Mouse (Mus musculus) telencephalon, adult 2 months (tissue): ENCODE data around the gene Supt5.
A peak's percentile ranks its signal among the peaks of the same experiment; 100 is the strongest.

Experiments
- DNase-seq: peaks from one replicate; pipeline ENCODE4 v3.0.0-alpha.2; 2011; ENCODE audit warnings: low read depth, low spot score

Supt5 gene

DNA sequence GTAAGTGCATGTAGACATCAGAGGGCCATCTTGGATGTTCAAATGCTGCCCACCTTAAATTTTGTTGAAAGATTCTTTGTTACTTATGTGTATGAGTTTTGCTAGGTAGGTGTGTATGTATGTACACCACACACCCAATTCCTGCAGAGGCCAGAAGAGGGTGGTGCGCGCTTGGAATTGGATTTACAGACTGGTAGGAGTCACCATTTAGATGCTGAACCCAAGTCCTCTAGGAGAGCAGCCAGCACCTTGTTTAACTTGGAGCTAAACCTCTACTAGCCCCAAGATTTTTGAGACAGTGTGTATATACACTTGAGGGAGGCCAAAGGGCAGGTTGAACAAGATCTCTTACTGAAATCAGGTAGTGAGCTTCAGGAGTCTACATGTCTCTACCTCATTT, 14.7 kb upstream of the Supt5 start:
- no peak for DNase-seq

DNA sequence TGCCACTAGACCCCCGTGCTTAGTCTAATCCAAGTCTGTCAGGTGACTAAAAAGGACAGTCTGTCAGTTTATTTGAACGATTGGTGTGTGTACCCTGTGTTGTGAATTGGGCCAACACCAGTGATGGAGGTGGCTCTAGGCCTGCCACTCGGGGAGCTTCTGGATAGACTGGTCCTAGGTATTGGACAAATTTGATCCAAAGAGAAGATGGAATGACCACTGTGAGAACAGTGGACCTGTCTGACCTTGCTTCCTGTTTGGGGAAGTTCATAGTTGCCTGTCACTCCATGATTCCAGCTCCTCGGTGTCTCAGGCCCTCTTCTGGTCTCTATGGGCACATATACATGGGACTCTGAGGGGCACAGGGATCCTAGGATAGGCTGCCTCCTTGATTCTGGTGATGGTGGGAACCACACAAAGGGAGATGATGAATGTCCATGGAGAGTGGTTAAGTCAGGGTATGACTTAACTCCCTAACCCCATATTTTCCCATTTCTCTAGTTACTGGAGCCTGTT, 13.2 kb upstream of the Supt5 start:
- no peak for DNase-seq

DNA sequence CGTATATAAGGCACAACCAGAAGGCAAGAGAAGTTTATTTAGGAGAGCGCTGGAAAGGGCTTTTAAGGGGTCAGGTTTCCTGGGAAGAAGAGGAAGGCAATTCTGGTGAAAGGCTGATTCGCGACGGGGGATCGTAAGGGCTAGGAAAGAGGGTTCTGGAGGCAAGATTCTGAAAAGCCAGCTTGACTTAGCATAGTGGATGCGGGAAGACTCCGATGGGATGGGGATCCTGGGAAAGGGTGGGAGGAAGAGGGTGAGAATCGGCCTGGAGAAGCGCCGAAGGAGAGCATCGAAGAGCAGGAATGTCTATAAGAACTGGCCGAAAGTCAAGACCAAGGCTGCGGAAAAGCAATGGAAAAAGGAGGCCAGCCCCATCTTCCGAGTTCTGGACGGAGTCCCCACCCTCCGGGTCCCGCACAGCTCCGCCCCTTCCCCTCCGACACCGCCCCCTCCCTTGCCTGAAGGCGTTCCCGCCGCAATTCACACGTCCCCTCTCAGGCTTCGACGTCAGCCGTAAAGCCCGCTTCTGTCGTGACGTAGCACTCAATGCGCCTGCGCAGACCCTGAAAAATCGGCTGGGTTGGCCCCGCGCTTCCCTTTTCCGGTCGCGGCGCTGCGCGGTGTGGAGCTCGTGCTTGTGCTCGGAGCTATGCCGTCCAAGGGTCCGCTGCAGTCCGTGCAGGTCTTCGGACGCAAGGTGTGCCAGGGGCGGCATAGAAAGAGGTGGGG, 11.8 kb upstream of the Supt5 start, which contains the start of gene Rps16:
Gene Rps16 (plus strand): TSS at position 498 of the 729 bp plus-strand sequence.
- DNase-seq: peak; percentile 96

DNA sequence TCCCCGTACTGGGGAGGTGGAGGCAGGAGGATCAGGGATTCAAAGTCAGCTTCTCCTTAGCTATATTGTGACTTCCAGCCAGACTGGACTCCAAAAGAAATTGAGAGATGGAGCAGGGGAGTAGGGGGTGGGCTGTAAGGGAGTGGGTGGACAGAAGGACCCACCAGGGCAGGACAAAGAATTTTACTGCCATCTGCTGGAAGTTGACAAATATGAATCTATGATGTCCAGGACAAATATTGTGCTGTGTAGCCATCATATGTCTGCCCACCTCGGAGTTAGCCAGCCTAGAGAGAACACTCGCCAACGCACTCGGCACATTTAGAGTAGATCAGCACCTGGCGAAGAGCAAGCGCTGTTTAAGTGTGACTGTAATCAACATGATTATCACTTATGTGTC, 10.1 kb upstream of the Supt5 start:
- no peak for DNase-seq

DNA sequence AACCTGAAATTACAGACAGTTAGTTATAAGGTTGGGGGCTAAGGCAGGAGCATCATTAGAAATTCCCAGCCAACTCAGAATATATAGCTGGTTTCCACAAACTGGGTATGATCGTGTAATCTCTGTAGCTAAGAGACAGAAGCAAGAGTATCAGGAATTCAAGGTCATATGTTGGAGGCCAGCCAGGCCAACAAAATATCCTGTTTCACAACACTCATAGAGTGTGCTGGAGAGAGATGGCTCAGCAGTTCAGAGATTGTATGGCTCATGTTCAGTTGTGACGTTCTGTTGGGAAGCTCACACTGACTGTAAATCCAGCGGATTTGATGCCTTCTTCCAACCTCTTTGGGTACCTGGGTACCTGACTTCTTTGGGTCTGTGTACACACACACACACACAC, 9.2 kb upstream of the Supt5 start:
- no peak for DNase-seq

DNA sequence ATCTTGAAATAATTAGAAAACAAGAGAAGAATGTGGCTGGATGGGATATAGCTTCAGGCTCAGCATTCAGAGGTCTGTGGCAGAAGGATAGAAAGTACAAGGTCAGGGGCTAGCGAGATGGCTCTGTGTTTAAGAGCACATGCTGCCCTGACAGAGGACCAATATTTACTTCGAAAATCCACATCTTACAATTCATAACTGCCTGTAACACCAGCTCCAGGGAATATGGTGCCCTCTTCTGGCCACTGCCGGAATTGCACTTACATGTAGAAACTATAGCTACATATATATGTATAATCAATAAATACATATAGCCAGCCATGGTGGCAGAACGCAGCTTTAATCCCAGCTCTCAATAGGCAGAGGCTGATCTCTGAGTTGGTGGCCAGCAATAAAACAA, 6.1 kb upstream of the Supt5 start:
- peak; percentile 28 for DNase-seq

DNA sequence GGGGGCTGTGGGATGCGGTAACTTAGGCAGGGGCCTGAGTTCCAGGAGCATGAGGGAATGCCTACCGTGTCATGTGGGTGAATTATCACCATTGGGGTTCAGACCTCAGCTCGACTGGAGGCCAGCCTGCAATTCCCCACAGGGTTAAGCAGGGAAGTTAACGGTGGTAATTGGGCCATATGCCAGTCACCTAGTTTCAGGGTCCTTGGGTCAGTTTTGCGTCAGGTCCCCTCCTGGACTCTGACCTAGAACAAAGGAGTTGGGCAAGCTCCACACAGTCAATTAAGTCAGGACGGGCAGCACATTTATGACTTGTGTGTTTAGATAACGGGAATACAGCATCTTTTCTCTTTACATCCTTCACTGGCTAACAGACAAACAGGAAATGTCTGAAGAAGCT, 2.8 kb upstream of the Supt5 start:
- no peak for DNase-seq

DNA sequence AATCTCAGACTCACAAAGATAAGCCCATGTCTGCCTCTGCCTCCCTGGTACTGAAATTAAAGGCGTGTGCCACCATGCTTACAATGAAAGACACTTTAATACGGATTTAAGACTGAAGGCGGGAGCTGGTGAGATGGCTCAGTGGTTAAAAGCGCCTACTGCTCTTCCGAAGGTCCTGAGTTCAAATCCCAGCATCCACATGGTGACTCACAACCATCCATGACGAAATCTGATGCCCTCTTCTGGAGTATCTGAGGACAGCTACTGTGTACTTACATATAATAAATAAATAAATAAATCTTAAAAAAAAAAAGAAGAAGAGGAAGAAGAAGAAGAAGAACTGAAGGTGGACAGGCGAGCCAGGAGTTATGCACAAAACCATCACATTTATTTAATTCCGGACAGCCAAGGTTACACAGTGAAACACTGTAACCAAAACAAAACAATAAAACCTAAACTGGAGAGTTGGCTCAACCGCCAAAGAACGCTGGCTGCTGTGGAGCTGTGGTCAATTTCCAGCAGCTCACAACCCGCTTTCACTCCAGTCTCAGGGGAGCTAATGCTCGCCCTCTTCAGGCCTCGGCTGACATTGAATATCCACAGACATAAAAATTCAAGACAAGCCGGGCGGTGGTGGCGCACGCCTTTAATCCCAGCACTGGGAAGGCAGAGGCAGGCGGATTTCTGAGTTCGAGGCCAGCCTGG, 819 bp upstream of the Supt5 start:
- no peak for DNase-seq

DNA sequence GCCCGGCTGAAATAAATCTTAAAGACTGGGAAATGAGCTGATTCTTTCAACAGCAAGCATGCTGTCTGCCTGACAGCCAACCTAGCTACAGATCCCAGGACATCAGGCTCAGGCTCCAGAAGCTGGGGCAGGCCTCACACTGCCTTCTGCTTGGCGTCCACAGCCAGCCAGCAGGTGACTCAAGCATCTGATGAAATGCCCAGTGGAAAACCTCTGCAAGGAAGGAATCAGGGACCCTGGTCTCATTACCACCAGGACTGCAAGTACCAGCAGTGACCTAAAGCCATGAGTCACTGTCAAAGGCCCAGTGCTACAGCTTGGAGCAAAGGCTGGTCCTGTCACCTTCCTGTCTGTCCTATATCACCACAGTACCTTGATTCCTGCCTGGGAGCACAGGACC, 3.1 kb downstream of the Supt5 start:
- no peak for DNase-seq

DNA sequence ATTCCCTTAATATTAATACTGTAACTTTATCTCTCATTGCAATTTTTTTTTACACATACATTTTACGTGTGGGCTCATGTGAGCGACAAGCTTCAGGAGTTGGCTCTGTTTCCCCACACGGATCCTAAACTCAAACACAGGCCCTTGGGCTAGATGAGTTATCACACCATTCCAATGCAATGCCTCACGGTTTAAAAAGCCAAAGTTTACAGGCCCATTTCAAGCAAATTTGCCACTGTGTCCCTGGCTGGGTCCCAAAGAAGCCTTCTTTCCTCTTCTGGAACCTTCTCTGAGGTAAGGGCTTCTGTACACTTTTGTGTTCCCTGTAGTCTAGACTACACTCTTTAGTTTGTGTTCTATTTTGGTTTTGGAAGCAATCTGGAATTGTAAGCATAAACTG, 4.0 kb downstream of the Supt5 start:
- no peak for DNase-seq

DNA sequence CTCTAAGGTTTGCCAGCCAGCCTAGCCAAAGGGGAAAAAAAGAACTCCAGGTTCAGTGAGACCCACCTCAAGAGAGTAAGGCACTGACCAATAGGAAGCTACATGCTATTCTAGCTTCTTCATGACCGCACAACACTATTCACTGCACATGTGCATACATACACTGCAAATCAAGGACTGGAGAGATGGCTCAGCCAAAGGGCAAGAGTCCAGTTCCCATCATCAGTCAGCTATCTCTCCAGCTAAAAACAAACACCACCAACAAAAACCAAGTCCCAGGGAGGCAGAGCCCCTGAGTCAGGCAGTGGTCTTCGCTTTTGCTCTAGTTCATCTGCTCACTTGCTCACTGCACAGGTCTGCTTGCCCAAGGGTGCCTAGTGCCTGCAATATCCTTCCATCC, 10.3 kb downstream of the Supt5 start:
- no peak for DNase-seq

DNA sequence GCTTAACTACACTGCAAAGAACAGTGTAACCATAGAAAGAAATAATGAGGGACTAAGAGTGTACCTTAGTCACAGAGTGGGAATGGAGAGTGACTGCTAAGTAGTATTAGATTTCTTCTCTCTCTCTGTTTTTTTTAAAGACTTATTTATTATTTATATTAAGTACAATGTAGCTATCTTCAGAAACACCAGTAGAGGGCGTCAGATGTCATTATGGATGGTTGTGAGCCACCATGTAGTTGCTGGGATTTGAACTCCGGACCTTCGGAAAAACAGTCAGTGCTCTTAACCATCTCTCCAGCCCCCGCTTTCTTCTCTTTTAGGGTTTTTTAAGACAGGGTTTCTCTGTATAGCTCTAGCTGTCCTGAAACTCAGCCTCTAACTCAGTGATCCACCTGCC, 12.1 kb downstream of the Supt5 start:
- no peak for DNase-seq

DNA sequence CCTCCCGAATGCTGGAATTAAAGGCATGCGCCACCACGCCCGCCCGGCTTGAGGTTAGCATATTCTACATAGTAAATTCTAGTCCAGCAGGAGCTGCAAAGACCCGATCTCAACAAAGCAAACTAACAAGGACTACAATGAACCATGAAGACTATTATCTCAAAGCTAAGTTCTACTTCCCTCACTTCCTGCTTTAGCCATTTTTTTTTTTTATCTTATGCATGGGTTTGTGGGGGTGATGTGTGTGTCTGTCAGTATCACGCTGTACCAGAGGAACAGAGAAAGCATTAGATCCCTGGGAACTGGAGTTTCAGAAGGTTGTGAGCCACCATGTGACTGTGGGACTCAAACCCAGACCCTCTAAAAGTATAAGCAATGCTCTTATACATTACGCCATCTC, 13.3 kb downstream of the Supt5 start:
- no peak for DNase-seq

DNA sequence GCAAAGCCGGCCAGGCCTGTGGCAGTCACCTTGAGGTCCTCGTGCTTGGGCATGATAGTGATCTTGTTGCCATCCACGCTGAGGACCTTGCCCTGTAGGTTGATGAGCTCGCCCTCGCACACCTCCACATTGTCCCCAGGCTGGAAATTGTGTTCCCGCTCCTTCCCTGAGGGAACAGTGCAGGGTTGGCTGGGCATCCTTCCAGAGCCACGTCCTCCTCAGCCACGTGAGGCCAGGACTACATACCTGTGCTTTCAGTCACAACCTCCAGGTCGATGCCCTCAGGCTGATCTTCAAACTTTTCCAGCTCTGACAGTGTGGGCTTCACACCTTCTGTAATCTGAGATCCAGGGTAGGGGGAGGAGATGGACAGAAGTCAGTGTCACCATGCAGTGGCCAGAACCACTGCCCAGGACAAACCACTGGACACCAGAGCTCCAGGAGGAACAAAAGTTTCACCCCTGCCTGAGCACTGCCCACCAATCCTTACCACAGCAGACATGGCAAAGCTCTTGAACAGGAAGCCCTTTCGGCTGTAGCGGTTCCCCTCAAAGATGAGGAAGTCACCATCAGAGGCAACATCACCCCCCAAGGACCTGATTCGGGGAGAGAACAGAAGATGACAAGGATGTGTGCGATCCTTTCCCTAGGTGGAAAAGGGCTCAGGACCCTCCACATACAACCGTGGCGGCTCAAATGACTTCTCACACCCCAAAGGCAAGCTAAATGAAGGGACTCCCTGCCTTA, 16.4 kb downstream of the Supt5 start:
- no peak for DNase-seq

DNA sequence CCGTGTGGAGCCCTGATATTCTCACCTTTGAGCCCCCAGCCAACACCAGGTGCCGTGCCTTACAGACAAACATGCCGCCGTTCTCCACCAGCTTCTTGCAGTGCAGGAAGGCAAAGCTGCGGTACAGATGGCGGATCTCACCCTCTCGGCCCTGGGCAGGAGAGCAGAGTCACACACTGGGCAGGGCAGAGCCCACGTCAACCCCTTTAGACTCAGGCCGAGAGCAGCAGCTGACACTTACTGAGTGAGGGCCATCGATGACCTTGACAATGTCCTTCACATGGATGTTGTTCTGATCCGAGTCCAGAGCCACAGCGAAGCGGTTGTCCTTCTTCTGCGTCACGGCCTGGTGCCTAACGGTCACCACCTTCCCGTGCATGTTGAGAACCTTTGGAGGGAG, 19.8 kb downstream of the Supt5 start:
- no peak for DNase-seq

DNA sequence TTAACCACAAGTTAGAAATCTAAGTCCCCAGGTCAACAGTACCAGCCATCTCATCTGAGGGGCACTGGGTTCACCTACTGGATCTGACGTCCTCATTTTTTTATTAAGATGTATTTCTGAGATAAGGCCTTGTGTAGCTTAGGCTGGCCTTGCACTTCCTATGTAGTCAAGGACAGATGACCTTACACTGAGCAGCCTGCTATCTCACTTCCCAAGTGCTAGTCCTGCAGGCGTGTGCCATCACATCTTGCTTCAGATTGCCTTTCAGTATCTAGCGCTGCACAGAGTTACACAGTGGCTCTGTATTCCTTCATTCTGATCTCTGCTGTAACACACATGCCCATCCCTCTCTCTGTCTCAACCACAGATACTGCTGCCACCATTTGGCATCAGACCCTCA, 20.5 kb downstream of the Supt5 start:
- DNase-seq: no peak

DNA sequence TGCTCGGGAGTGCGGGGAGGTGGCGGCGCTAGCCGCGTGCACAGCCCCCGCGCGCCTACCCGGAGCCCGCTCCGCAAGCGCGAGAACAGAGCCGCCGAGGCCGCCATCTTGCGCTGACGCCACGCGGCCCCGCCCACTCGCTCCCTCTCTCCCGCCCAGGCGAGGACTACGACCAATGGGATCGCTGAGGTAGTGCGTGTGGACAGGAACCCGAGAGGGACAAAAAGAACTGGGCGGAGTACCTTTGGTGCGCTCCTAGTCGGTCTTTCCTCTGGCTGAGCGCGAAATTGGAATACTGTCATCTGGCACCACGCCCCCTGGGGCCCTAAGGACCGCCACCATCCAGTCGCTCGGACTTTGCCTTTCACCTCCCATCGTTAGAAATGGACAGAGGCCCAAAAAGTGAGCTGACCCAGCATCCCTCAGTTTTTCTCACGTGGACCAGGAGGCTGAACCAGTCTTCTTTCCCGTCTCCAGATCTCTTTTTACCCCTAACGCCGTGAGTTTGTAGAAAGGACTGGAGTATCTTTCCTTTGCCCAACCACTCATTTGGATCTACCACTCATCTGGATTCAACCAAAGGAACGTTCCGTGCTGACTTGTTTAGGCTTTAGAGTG, 26.5 kb downstream of the Supt5 start, which contains the start of gene Timm50:
Gene Timm50 (minus strand): TSS at position 147 of the 618 bp plus-strand sequence.
- peak; percentile 96 for DNase-seq

DNA sequence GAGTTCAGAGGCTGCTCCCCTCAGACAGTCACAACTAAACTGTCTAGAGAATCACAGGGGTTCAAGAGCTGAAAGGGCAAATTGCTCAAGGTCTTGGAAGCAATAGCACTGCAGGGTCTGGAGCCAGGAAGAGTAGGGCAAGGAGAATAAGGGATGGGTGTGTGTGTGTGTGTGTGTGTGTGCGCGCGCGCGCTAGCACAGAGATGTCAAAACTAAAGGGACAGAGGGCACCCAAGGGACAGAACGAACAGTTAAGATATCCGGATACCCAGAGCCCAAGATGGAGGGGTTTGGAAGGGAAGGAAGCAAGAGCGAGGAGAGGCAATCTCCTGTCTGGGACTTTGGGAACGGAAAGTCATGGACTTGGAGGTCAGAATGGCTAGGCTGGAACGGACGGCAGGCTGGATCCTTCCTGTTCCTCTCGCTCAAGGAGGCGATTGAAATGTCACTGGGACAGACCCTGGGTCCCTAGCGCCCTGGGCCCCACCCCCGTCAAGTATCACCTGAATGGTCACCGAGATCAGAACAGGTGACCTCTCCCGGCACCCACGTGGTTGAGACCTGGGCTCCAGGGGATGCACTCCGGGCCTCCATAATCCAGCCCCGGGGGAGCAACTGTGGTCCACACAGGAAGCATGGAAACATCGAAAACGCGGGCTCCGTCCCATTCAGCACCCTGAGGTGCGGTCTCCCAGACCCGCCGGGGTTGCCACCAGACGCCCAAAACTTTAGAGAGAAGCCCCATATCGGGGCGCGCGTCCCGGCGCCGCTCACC, 27.2 kb downstream of the Supt5 start:
- no peak for DNase-seq

DNA sequence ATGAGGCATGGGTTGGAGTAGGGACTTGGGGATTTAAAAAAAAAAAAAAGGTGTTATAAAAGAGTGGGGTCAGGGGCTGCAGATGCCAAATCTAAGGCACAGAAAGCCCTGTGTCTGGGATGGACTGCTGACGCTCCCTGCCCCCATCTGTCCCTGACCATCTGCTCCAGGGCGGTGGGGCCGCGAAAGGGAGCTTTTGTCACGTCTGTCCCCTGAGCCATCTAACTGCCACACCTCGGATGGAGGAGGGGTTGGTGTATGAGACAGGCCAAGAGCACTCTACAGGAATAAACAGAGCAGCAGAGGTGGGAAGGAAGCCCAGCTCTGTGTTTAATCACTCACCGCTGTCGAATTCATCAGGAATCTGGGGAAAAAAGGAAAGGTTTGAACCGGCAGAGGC, 28.8 kb downstream of the Supt5 start:
- DNase-seq: no peak

DNA sequence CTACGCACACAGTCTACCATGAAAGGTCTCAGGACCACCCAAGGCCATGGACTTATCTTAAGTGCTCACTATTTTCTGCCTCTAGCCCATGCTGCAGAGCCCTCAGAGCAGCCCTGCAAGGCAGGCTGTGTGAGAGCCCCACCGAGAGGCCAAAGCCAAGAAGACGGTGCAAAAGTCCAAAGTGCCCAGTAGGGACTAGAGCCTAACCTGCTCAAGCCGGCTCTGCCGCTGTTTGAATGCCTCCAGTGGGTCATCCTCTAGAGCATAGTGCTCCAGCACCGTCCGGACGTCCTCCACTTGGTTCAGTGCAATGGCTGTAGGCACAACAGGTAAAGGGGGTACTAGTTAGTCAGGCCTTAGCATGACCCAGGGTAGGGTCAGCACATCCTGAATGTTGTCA, 32.3 kb downstream of the Supt5 start:
- DNase-seq: no peak

DNA sequence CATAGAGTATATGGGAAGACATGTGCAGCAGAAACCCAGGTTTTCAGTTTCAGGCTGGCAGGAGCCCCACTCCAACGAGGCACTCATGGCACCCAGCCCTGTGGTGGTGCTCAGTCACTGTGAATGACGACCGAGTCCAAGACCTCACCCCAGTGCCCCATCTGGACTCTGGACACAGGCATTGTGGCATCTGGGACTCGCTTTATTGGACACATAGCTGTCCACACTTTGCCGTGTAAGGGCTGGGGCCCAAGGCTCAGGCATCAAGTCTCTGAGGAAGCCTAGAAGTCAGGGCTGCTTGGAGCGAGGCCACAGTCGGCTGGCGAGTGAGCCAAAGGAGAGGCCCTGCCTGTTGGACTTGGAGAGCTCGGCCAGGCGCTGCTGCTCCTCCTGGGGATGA, 32.9 kb downstream of the Supt5 start:
- DNase-seq: no peak
